In the genomic region with DNA sequence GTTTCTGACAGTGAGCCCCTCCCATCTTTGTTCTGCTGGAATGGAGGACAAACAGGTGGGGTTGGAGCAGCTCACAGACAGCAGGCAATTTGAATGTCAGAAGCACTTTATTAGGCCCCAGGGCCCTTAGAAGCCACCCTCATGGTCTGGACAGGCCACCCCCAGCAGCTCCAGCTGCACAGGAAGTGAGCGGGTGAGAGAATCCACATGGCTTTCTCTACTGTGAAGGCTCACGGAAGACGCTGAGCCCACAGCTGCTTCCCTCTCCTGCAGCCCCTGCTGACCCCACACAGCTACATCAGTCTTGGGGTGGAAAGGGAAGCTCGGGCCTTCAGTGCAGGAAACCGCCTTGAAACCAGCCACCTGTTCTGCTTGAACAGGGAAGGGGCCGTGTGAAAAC, we compare ENCODE assay signal across 14 mouse cellular contexts. TPM values are rescaled to one million over a fixed set of nuclear protein-coding genes. Genes with fewer than 3 reads are reported as not detected.
A peak's percentile ranks its signal among the peaks of the same experiment; 100 is the strongest.
DNase-seq lines count a peak whose midpoint lies in the region; ATAC-seq and TF ChIP-seq lines count a peak whose summit lies in the region.
"Had no signal": no experiment of that assay in that cellular context is flagged by ENCODE, and none has a peak within 500 bp of the region (broad histone marks: within the 10 kb centered on the region; RNA-seq: fewer than 3 reads in every experiment).

No protein-coding gene starts in this region.

- H3K9ac ChIP-seq in intestine, embryonic 14.5 days (ENCODE audit: low read length), result no peak overlapping the region
- no peak overlapping the region for H3K9ac ChIP-seq in intestine, postnatal 0 days (ENCODE audit: low read depth, low read length)
- H3K9ac ChIP-seq in lung, embryonic 14.5 days, result no peak overlapping the region
- H3K9ac ChIP-seq in embryonic facial prominence, embryonic 14.5 days (ENCODE audit: low read depth, low read length), result no peak overlapping the region
- no peak overlapping the region for H3K9ac ChIP-seq in limb, embryonic 14.5 days (ENCODE audit: low read depth, low read length, severe bottlenecking)
- H3K9ac ChIP-seq: liver, embryonic 14.5 days had no signal

- no peaks in the 10 kb centered on the region for H3K9me3 ChIP-seq in intestine, embryonic 14.5 days (ENCODE audit: control insufficient read depth, low read length)
- no peaks in the 10 kb centered on the region for H3K9me3 ChIP-seq in intestine, postnatal 0 days (ENCODE audit: control insufficient read depth)
- H3K9me3 ChIP-seq in lung, embryonic 14.5 days (ENCODE audit: low read depth, low read length), result no peaks in the 10 kb centered on the region
- H3K9me3 ChIP-seq in embryonic facial prominence, embryonic 14.5 days (ENCODE audit: control insufficient read depth, low read length), result no peaks in the 10 kb centered on the region
- no peaks in the 10 kb centered on the region for H3K9me3 ChIP-seq in limb, embryonic 14.5 days (ENCODE audit: control insufficient read depth, low read length)
- no peaks in the 10 kb centered on the region for H3K9me3 ChIP-seq in hindbrain, embryonic 10.5 days

- H3K4me2 ChIP-seq in intestine, embryonic 14.5 days (ENCODE audit: low read length), result no peak overlapping the region
- no peak overlapping the region for H3K4me2 ChIP-seq in intestine, postnatal 0 days (replicated peaks; ENCODE audit: low read depth)
- H3K4me2 ChIP-seq in lung, embryonic 14.5 days, result no peak overlapping the region
- no peak overlapping the region for H3K4me2 ChIP-seq in embryonic facial prominence, embryonic 14.5 days (ENCODE audit: low read depth, low read length)
- no peak overlapping the region for H3K4me2 ChIP-seq in limb, embryonic 14.5 days (replicated peaks; ENCODE audit: low read depth, low read length, severe bottlenecking)

- no peak overlapping the region for H3K4me3 ChIP-seq in intestine, embryonic 14.5 days (ENCODE audit: low read depth, low read length)
- no peak overlapping the region for H3K4me3 ChIP-seq in intestine, postnatal 0 days (ENCODE audit: low read depth, low read length)
- H3K4me3 ChIP-seq in lung, embryonic 14.5 days (ENCODE audit: low read depth, low read length), result no peak overlapping the region
- no peak overlapping the region for H3K4me3 ChIP-seq in embryonic facial prominence, embryonic 14.5 days (ENCODE audit: low read depth, low read length)
- no peak overlapping the region for H3K4me3 ChIP-seq in limb, embryonic 14.5 days (replicated peaks; ENCODE audit: low read length)
- no peak overlapping the region for H3K4me3 ChIP-seq in hindbrain, embryonic 10.5 days
- no peak overlapping the region for H3K4me3 ChIP-seq in cerebellum, adult 2 months (replicated peaks; ENCODE audit: insufficient read depth, low read depth, low read length)
- H3K4me3 ChIP-seq: left cerebral cortex, adult 2 months had no signal

- H3K4me1 ChIP-seq in intestine, embryonic 14.5 days (replicated peaks; ENCODE audit: control insufficient read depth, insufficient read depth, low read length), result peaks cover 11% of the 10 kb centered on the region
- H3K4me1 ChIP-seq in intestine, postnatal 0 days (replicated peaks; ENCODE audit: control insufficient read depth, insufficient read depth, low read length), result no peaks in the 10 kb centered on the region
- H3K4me1 ChIP-seq in lung, embryonic 14.5 days (ENCODE audit: insufficient read depth), result 0 out of 2 replicates have a peak, but pooled peaks cover 4% of the 10 kb centered on the region
- no peaks in the 10 kb centered on the region for H3K4me1 ChIP-seq in embryonic facial prominence, embryonic 14.5 days (ENCODE audit: control insufficient read depth, insufficient read depth, low read length)
- H3K4me1 ChIP-seq in limb, embryonic 14.5 days (ENCODE audit: control insufficient read depth, insufficient read depth, low read length), result no peaks in the 10 kb centered on the region
- H3K4me1 ChIP-seq in hindbrain, embryonic 10.5 days (replicated peaks), result peaks cover 13% of the 10 kb centered on the region
- H3K4me1 ChIP-seq in cerebellum, adult 2 months (ENCODE audit: control insufficient read depth, insufficient read depth, low read length), result no peaks in the 10 kb centered on the region

- ATAC-seq in intestine, embryonic 14.5 days (replicated peaks; ENCODE audit: low FRiP score, low TSS enrichment, low read depth), result peak; percentile 77
- no peak for ATAC-seq in intestine, postnatal 0 days
- ATAC-seq in lung, embryonic 14.5 days (ENCODE audit: insufficient read depth), result peak; percentile 78
- ATAC-seq in embryonic facial prominence, embryonic 14.5 days (ENCODE audit: low read depth), result peak; percentile 42; the same call in 1 of the 2 replicates
- peak; percentile 56 for ATAC-seq in limb, embryonic 14.5 days (ENCODE audit: low FRiP score, low read depth)
- ATAC-seq: forebrain, embryonic 14.5 days had no signal

- WGBS in intestine, embryonic 14.5 days, result 21% methylated on average over 6 of the region's 6 CpGs
- 58% methylated on average over 6 of the region's 6 CpGs for WGBS in intestine, postnatal 0 days
- WGBS in lung, embryonic 14.5 days, result 40% methylated on average over 6 of the region's 6 CpGs
- WGBS in embryonic facial prominence, embryonic 14.5 days, result 55% methylated on average over 6 of the region's 6 CpGs
- WGBS in limb, embryonic 14.5 days, result 36% methylated on average over 6 of the region's 6 CpGs
- WGBS in hindbrain, embryonic 10.5 days, result 85% methylated on average over 6 of the region's 6 CpGs
- WGBS in cerebellum, adult 2 months, result 86% methylated on average over 6 of the region's 6 CpGs

- H3K36me3 ChIP-seq in intestine, embryonic 14.5 days (ENCODE audit: control insufficient read depth, insufficient read depth, low read length), result peaks cover 6% of the 10 kb centered on the region; the same call in 1 of the 2 replicates
- peaks cover 22% of the 10 kb centered on the region for H3K36me3 ChIP-seq in intestine, postnatal 0 days (ENCODE audit: control insufficient read depth, insufficient read depth)
- peaks cover 40% of the 10 kb centered on the region for H3K36me3 ChIP-seq in lung, embryonic 14.5 days (ENCODE audit: insufficient read depth)
- H3K36me3 ChIP-seq in embryonic facial prominence, embryonic 14.5 days (ENCODE audit: control insufficient read depth, insufficient read depth, low read length), result peaks cover 21% of the 10 kb centered on the region; the same call in 1 of the 2 replicates
- H3K36me3 ChIP-seq in limb, embryonic 14.5 days (ENCODE audit: control insufficient read depth, insufficient read depth, low read length), result peaks cover 14% of the 10 kb centered on the region
- H3K36me3 ChIP-seq in hindbrain, embryonic 10.5 days, result peaks cover 54% of the 10 kb centered on the region

- H3K27me3 ChIP-seq in intestine, embryonic 14.5 days (replicated peaks; ENCODE audit: control insufficient read depth, insufficient read depth, low read length), result no peaks in the 10 kb centered on the region
- no peaks in the 10 kb centered on the region for H3K27me3 ChIP-seq in intestine, postnatal 0 days (replicated peaks; ENCODE audit: control insufficient read depth, insufficient read depth, low read length)
- no peaks in the 10 kb centered on the region for H3K27me3 ChIP-seq in lung, embryonic 14.5 days (ENCODE audit: insufficient read depth, low read length)
- no peaks in the 10 kb centered on the region for H3K27me3 ChIP-seq in embryonic facial prominence, embryonic 14.5 days (replicated peaks; ENCODE audit: control insufficient read depth, insufficient read depth, low read length)
- no peaks in the 10 kb centered on the region for H3K27me3 ChIP-seq in limb, embryonic 14.5 days (ENCODE audit: control insufficient read depth, insufficient read depth, low read length)
- peaks cover 35% of the 10 kb centered on the region for H3K27me3 ChIP-seq in hindbrain, embryonic 10.5 days (ENCODE audit: insufficient read depth, poor library complexity, severe bottlenecking)
- H3K27me3 ChIP-seq in cerebellum, adult 2 months (ENCODE audit: control insufficient read depth, insufficient read depth, low read length), result no peaks in the 10 kb centered on the region

- TF ChIP-seq CTCF in intestine, postnatal 0 days (IDR thresholded peaks at IDR 0.05; ENCODE audit: low read depth), result no peak
- no peak for TF ChIP-seq CTCF in lung, embryonic 14.5 days (IDR thresholded peaks at IDR 0.05; ENCODE audit: low read depth)
- TF ChIP-seq CTCF in cerebellum, adult 2 months (IDR thresholded peaks at IDR 0.05; ENCODE audit: borderline replicate concordance, insufficient read depth, low read depth, low read length), result no peak

- no peak for TF ChIP-seq POLR2A in limb, embryonic 14.5 days (IDR thresholded peaks at IDR 0.05; ENCODE audit: borderline replicate concordance, extremely low read depth, insufficient read depth, insufficient read length)
- no peak for TF ChIP-seq POLR2A in cerebellum, adult 2 months (IDR thresholded peaks at IDR 0.05; ENCODE audit: borderline replicate concordance, insufficient read depth, low read length)

- 0 out of 2 replicates have a peak overlapping the region, but pooled peaks have one; percentile 22 for H3K27ac ChIP-seq in intestine, embryonic 14.5 days (ENCODE audit: low read depth)
- no peak overlapping the region for H3K27ac ChIP-seq in intestine, postnatal 0 days (ENCODE audit: low read depth, low read length)
- peak overlapping the region; percentile 16; the same call in 1 of the 2 replicates for H3K27ac ChIP-seq in lung, embryonic 14.5 days (ENCODE audit: low read depth)
- no peak overlapping the region for H3K27ac ChIP-seq in embryonic facial prominence, embryonic 14.5 days (replicated peaks; ENCODE audit: low read depth, low read length)
- H3K27ac ChIP-seq in limb, embryonic 14.5 days (replicated peaks; ENCODE audit: low read depth, low read length), result no peak overlapping the region
- no peak overlapping the region for H3K27ac ChIP-seq in hindbrain, embryonic 10.5 days
- H3K27ac ChIP-seq in cerebellum, adult 2 months (ENCODE audit: insufficient read depth, low read length), result no peak overlapping the region
- H3K27ac ChIP-seq: left cerebral cortex, adult 2 months; liver, embryonic 14.5 days had no signal

- DNase-seq in intestine, embryonic 14.5 days (ENCODE audit: low spot score), result peak; percentile 67
- peak; percentile 76 for DNase-seq in lung, embryonic 14.5 days
- DNase-seq in lung, adult 18-20 months, result no peak
- peak; percentile 42 for DNase-seq in embryonic facial prominence, embryonic 14.5 days (ENCODE audit: low spot score)
- DNase-seq in limb, embryonic 14.5 days (ENCODE audit: low spot score), result no peak
- DNase-seq in hindbrain, embryonic 10.5 days (ENCODE audit: low spot score), result no peak
- DNase-seq in cerebellum, adult 2 months, result no peak
- DNase-seq: adrenal gland, postnatal 14 days; B cell, adult 2 months; retina, postnatal 1 day had no signal

RNA-seq across cellular contexts. Expression of gene Poll, which starts 8.1 kb away (rescaled TPM):
- polyA plus RNA-seq in intestine, embryonic 14.5 days (2014; fragmentation: Nextera tagmentation; extraction: Ambion mirVana), result 13.5 and 14.3 TPM in 2 replicates
- 5.8 and 6.0 TPM in 2 replicates for polyA plus RNA-seq in intestine, postnatal 0 days (2015; fragmentation: Nextera tagmentation; extraction: Ambion mirVana)
- polyA plus RNA-seq in lung, embryonic 14.5 days (2014; fragmentation: Nextera tagmentation; extraction: Ambion mirVana), result 15.9 and 18.3 TPM in 2 replicates
- 11.1 and 12.2 TPM in 2 replicates for polyA plus RNA-seq in embryonic facial prominence, embryonic 14.5 days (2014; fragmentation: Nextera tagmentation; extraction: Ambion mirVana)
- 12.5 and 14.5 TPM in 2 replicates for polyA plus RNA-seq in limb, embryonic 14.5 days (2012; rRNA removed)
- polyA plus RNA-seq in limb, embryonic 14.5 days (2014; fragmentation: Nextera tagmentation; extraction: Ambion mirVana), result 12.3 and 14.0 TPM in 2 replicates
- polyA plus RNA-seq in hindbrain, embryonic 10.5 days (2016; fragmentation: Nextera tagmentation; extraction: Ambion mirVana), result 21.5 and 21.6 TPM in 2 replicates
- polyA plus RNA-seq in cerebellum, adult 2 months (2012; rRNA removed), result 14.5 and 14.6 TPM in 2 replicates

RNA-seq across cellular contexts. Expression of gene Gm17018, which starts 8.2 kb away (rescaled TPM):
- 41.8 and 44.0 TPM in 2 replicates for polyA plus RNA-seq in intestine, embryonic 14.5 days (2014; fragmentation: Nextera tagmentation; extraction: Ambion mirVana)
- polyA plus RNA-seq in intestine, postnatal 0 days (2015; fragmentation: Nextera tagmentation; extraction: Ambion mirVana), result 24.7 and 27.1 TPM in 2 replicates
- polyA plus RNA-seq in lung, embryonic 14.5 days (2014; fragmentation: Nextera tagmentation; extraction: Ambion mirVana), result 48.0 and 56.7 TPM in 2 replicates
- 40.9 and 44.8 TPM in 2 replicates for polyA plus RNA-seq in embryonic facial prominence, embryonic 14.5 days (2014; fragmentation: Nextera tagmentation; extraction: Ambion mirVana)
- polyA plus RNA-seq in limb, embryonic 14.5 days (2012; rRNA removed), result 12.1 and 15.9 TPM in 2 replicates
- polyA plus RNA-seq in limb, embryonic 14.5 days (2014; fragmentation: Nextera tagmentation; extraction: Ambion mirVana), result 39.6 and 41.2 TPM in 2 replicates
- 48.8 and 62.1 TPM in 2 replicates for polyA plus RNA-seq in hindbrain, embryonic 10.5 days (2016; fragmentation: Nextera tagmentation; extraction: Ambion mirVana)
- polyA plus RNA-seq in cerebellum, adult 2 months (2012; rRNA removed), result 44.6 and 56.7 TPM in 2 replicates

Comparison
In these comparisons a context has a peak if more than half of its experiments do, and no peak if none do; other contexts are left out.
1. DNase-seq: peak in intestine, embryonic 14.5 days (single experiment), lung, embryonic 14.5 days (single experiment) and embryonic facial prominence, embryonic 14.5 days (single experiment); none in lung, adult 18-20 months (0 of 2), limb, embryonic 14.5 days (single experiment), hindbrain, embryonic 10.5 days (single experiment) and cerebellum, adult 2 months (0 of 2).
2. H3K27ac ChIP-seq: peak in intestine, embryonic 14.5 days (single experiment) and lung, embryonic 14.5 days (single experiment); none in intestine, postnatal 0 days (single experiment), embryonic facial prominence, embryonic 14.5 days (single experiment), limb, embryonic 14.5 days (single experiment), hindbrain, embryonic 10.5 days (single experiment) and cerebellum, adult 2 months (single experiment).